Mouse (Mus musculus) spleen, adult 2 months (tissue): Measurements from ENCODE around the gene Tns3.

Experiments used
- CTCF ChIP-seq: fragments of 200-500 bp; IDR thresholded peaks from 2 replicates; pipeline ENCODE4 v1.5.1; 2011; ENCODE audit warnings: mild to moderate bottlenecking, inconsistent platforms; ENCODE audit not compliant: insufficient read depth, insufficient read length, insufficient replicate concordance; ENCODE audit errors: extremely low read depth
- POLR2A ChIP-seq: fragments of 200-500 bp; IDR thresholded peaks from 2 replicates; pipeline ENCODE4 v1.6.1; 2011; ENCODE audit warnings: low read depth, low read length, inconsistent platforms

- no peak for TF ChIP-seq CTCF
- no peak for TF ChIP-seq POLR2A
Observed at GRCm38 (mm10) chr11:8440221-8440620, 224.1 kb downstream of the Tns3 start.
